Mouse (Mus musculus) cortical plate, adult 2 months (tissue): ENCODE measurements around the gene Sh3glb2. TPM values are rescaled to one million over a fixed set of nuclear protein-coding genes. Genes with fewer than 3 reads are reported as not detected.

Experiments used
- H3K27ac ChIP-seq: fragments of 200-500 bp; 2 replicates; pipeline ENCODE4 v1.5.1; 2012; ENCODE audit warnings: low read length, control low read depth, inconsistent platforms; ENCODE audit not compliant: insufficient read depth
- H3K4me1 ChIP-seq: fragments of 200-500 bp; 2 replicates; pipeline ENCODE4 v1.6.1; 2011; ENCODE audit warnings: low read length; ENCODE audit not compliant: control insufficient read depth, insufficient read depth
- H3K4me3 ChIP-seq: fragments of 200-500 bp; 2 replicates; pipeline ENCODE4 v1.5.1; 2011; ENCODE audit warnings: mild to moderate bottlenecking, low read length, control low read depth; ENCODE audit not compliant: insufficient read depth
- CTCF ChIP-seq: fragments of 200-500 bp; IDR thresholded peaks from 2 replicates; pipeline ENCODE4 v1.5.1; 2011; ENCODE audit warnings: mild to moderate bottlenecking, control low read depth, low read length; ENCODE audit not compliant: insufficient read depth; ENCODE audit errors: extremely low read depth
- POLR2A ChIP-seq: fragments of 200-500 bp; IDR thresholded peaks from 2 replicates; pipeline ENCODE4 v1.6.1; 2011; ENCODE audit warnings: mild to moderate bottlenecking, low read length, control low read depth; ENCODE audit not compliant: insufficient read depth; ENCODE audit errors: extremely low read depth
- polyA plus RNA-seq: library from polyadenylated mRNA; depleted of rRNA; stranded (reverse); fragments of >200 nt; gene quantifications from 2 replicates; pipeline ENCODE4 v1.2.3, GENCODE M21; 2012; rRNA removed

The Sh3glb2 gene
- polyA plus RNA-seq, 1 experiment, result 520 TPM

- H3K4me3 ChIP-seq, result no peak overlapping the region
- TF ChIP-seq CTCF, result no peak
- no peak for TF ChIP-seq POLR2A
- no peaks in the 10 kb centered on the region for H3K4me1 ChIP-seq
- no peak overlapping the region for H3K27ac ChIP-seq
Observed at GRCm38 (mm10) chr2:30325296-30325695, 33.8 kb downstream of the Sh3glb2 start.

DNA sequence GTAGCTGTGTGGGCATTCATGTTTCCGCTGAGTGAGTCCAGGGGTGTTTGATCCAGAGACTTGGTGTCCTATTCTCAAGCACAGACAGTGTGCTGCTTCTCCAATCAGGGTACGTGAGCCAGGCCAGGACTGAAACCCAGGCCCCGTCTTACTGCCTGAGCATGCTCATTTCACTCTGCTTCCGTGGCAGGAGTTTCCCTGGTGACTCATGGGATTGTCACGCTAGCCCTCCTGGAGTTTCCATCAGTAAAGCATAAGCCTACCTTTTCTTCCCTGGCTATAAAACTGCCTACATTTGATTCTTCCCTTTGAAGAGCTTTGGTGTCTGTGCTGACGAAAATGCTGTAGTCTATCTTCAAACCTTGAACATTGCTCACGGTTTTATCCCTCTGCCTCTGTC lies 36.0 kb downstream of the Sh3glb2 start:
- no peak overlapping the region for H3K4me3 ChIP-seq
- TF ChIP-seq CTCF (no peak), POLR2A (no peak)
- H3K4me1 ChIP-seq, result no peaks in the 10 kb centered on the region
- no peak overlapping the region for H3K27ac ChIP-seq

GRCm38 (mm10) chr2:30319260-30319659 lies 39.9 kb downstream of the Sh3glb2 start:
- Histone ChIP-seq H3K27ac (no peak overlapping the region), H3K4me3 (no peak overlapping the region), H3K4me1 (no peaks in the 10 kb centered on the region)
- no peak for TF ChIP-seq POLR2A
- TF ChIP-seq CTCF, result no peak

DNA sequence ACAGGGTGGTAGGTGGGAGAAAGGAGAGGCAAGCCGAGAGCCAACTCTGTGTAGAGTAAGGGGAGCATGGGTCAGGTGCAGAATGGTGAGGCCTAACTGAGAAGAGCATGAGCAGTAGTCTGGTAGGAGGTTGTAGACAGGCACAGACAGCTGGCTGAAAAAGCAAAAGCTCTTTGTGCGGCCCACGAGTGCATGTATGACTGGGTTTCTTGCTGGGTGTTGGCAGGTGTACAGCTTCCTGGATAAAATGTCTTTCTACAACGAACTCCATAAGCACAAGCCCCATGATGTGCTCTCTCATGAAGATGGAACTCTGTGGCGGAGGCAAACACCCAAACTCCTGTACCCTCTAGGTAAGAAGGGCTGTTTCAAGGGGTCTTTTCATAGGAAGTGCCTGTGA lies 42.2 kb downstream of the Sh3glb2 start:
- no peak overlapping the region for H3K27ac ChIP-seq
- no peaks in the 10 kb centered on the region for H3K4me1 ChIP-seq
- no peak for TF ChIP-seq CTCF
- no peak for TF ChIP-seq POLR2A

DNA sequence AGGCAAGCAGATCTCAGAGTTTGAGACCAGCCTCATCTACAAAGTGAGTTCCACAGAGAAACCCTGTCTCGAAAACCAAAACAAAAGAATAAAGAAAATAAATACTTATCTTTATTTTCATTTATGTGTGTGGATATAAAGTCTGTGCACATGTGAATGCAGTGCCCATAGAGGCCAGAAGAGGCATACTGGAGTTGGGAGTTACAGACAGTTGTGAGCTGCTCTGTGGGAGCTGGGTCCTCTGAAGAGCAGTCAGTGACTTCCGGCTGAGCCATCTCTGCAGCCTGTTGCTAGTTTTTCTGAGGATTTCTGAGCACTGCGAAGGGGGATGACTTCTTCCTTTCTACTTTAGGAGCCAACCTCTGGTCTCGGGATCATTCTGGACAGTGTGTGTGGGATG lies 43.0 kb downstream of the Sh3glb2 start:
- H3K4me1 ChIP-seq, result no peaks in the 10 kb centered on the region
- no peak overlapping the region for H3K4me3 ChIP-seq
- no peak for TF ChIP-seq CTCF
- TF ChIP-seq POLR2A, result no peak
- no peak overlapping the region for H3K27ac ChIP-seq

More for the DNA sequence above, 42.2 kb downstream of the Sh3glb2 start:
- H3K4me3 ChIP-seq, result no peak overlapping the region

DNA sequence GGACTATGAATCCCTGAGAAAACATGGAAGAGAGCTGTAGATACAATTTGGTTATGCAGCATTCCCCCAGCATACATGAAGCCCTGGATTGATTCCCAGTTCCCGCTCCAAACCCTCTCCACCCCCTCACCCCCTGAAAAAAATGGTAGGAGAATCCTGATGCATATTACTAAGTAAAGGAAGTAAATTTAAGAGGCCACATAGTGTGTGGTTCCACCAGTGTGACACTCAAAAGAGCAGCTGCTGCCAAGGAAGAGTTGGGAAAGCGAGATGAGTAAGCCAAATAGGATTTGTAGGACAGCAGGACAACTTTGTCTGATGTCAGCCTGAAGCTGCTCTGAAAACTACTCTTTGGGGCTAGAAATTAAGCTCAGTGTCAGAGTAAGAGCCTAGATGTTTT lies 47.7 kb downstream of the Sh3glb2 start:
- TF ChIP-seq CTCF, result no peak
- TF ChIP-seq POLR2A, result no peak
- Histone ChIP-seq H3K27ac (no peak overlapping the region), H3K4me3 (no peak overlapping the region), H3K4me1 (no peaks in the 10 kb centered on the region)

GRCm38 (mm10) chr2:30309351-30309750 lies 49.8 kb downstream of the Sh3glb2 start:
- Histone ChIP-seq H3K27ac (no peak overlapping the region), H3K4me1 (no peaks in the 10 kb centered on the region), H3K4me3 (no peak overlapping the region)
- TF ChIP-seq POLR2A (no peak), CTCF (no peak)

DNA sequence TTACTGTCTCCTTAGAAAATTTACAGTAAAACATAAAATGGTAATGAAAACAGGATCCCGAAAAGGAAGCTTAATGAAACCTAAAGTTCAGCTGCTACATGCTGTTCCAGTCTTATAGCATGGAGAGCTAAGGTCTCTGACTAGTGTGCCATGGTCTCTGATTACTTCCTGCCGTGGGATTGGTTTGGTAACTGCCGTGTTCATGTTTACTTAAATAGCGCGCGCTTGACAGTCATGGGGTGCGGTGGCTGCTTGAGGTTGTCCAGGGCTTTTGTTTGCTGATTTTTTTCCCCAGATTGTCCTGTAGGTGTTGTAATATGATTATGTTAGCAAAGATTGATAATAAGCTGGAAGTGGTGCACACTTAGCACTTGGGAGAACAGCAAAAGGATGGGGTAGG lies 53.0 kb downstream of the Sh3glb2 start:
- no peak overlapping the region for H3K4me3 ChIP-seq
- no peak overlapping the region for H3K27ac ChIP-seq
- H3K4me1 ChIP-seq, result no peaks in the 10 kb centered on the region
- TF ChIP-seq POLR2A, result no peak
- TF ChIP-seq CTCF, result no peak

DNA sequence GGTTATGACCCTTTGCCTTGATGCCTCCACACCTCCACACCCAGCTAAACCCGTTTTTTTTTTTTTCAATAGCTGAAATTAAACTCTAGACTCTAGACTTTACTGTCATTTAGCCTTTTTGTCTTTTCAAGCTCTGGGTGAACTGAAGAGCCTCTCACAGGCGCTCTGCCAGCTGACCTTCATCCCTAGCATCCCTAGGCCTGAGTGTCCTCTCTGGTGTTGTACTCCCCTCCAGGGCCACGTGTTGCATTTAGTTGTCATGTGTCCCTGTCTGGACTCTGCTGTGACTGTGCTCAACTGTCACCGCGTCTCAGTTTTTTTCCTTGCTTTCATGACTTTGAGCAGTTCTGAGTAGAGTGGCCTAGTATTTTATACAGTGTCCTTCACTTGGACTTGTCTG lies 59.2 kb downstream of the Sh3glb2 start:
- no peak overlapping the region for H3K4me3 ChIP-seq
- TF ChIP-seq CTCF (no peak), POLR2A (no peak)
- H3K4me1 ChIP-seq, result no peaks in the 10 kb centered on the region
- H3K27ac ChIP-seq, result no peak overlapping the region

GRCm38 (mm10) chr2:30299525-30299924 lies 59.6 kb downstream of the Sh3glb2 start:
- Histone ChIP-seq H3K4me3 (no peak overlapping the region), H3K27ac (no peak overlapping the region), H3K4me1 (no peaks in the 10 kb centered on the region)
- TF ChIP-seq CTCF, result no peak
- TF ChIP-seq POLR2A, result no peak

Other genes starting within 250 kb of the Sh3glb2 start
- gene Zer1, start 234.8 kb downstream of the Sh3glb2 start, polyA plus RNA-seq, result 155 and 173 TPM in 2 replicates
- gene Tbc1d13, start 225.6 kb downstream of the Sh3glb2 start, polyA plus RNA-seq, result 43.4 and 43.8 TPM in 2 replicates
- gene Endog, start 187.8 kb downstream of the Sh3glb2 start, polyA plus RNA-seq, result 32.9 and 33.4 TPM in 2 replicates
- 49.2 and 50.5 TPM in 2 replicates for gene Spout1, start 180.9 kb downstream of the Sh3glb2 start, polyA plus RNA-seq
- 21.5 and 22.4 TPM in 2 replicates for gene Kyat1, start 153.5 kb downstream of the Sh3glb2 start, polyA plus RNA-seq
- gene Lrrc8a, start 121.6 kb downstream of the Sh3glb2 start, polyA plus RNA-seq, result 32.4 and 35.3 TPM in 2 replicates
- gene Gm28035, start 118.8 kb downstream of the Sh3glb2 start, polyA plus RNA-seq, result 17.7 and 18.5 TPM in 2 replicates
- 32.2 and 34.1 TPM in 2 replicates for gene Phyhd1, start 93.1 kb downstream of the Sh3glb2 start, polyA plus RNA-seq
- not detected in 2 replicates for gene Gm28038, start 78.3 kb downstream of the Sh3glb2 start, polyA plus RNA-seq
- gene Dolk, start 73.0 kb downstream of the Sh3glb2 start, polyA plus RNA-seq, result 16.7 and 16.9 TPM in 2 replicates
- gene Nup188, start 72.9 kb downstream of the Sh3glb2 start, polyA plus RNA-seq, result 15.7 and 16.5 TPM in 2 replicates
- gene Miga2, start 4.9 kb upstream of the Sh3glb2 start, polyA plus RNA-seq, result 85.6 and 97.0 TPM in 2 replicates
- gene Dolpp1, start 32.9 kb upstream of the Sh3glb2 start, polyA plus RNA-seq, result 32.0 and 35.5 TPM in 2 replicates
- 44.7 and 50.9 TPM in 2 replicates for gene Crat, start 56.5 kb upstream of the Sh3glb2 start, polyA plus RNA-seq
- 167 and 176 TPM in 2 replicates for gene Ptpa, start 56.7 kb upstream of the Sh3glb2 start, polyA plus RNA-seq
- gene Ier5l, start 114.9 kb upstream of the Sh3glb2 start, polyA plus RNA-seq, result 19.5 and 22.1 TPM in 2 replicates
- gene Cstad, start 235.7 kb upstream of the Sh3glb2 start, polyA plus RNA-seq, result 5.3 and 6.4 TPM in 2 replicates